Mouse (Mus musculus) spleen, adult 2 months (tissue): ENCODE measurements around the gene Fdxr. TPM values are rescaled to one million over a fixed set of nuclear protein-coding genes. Genes with fewer than 3 reads are reported as not detected.
A peak's percentile ranks its signal among the peaks of the same experiment; 100 is the strongest.

Source experiments
- DNase-seq, 2 experiments: peaks; one replicate each; pipeline versions ENCODE4 v3.0.0 to v3.0.0-alpha.2; 2012 to 2021; ENCODE audit warnings: low spot score in 2 of 2, low read depth in 1 of 2
- H3K27ac ChIP-seq: fragments of 200-500 bp; 2 replicates; pipeline ENCODE4 v1.5.1; 2012; ENCODE audit warnings: low read length, inconsistent platforms; ENCODE audit not compliant: insufficient read depth
- H3K27me3 ChIP-seq: fragments of 200-500 bp; 2 replicates; pipeline ENCODE4 v1.6.1; 2012; ENCODE audit warnings: mild to moderate bottlenecking, moderate library complexity, low read length, inconsistent platforms; ENCODE audit not compliant: control insufficient read depth, insufficient read depth
- H3K36me3 ChIP-seq: fragments of 200-500 bp; 2 replicates; pipeline ENCODE4 v1.6.1; 2012; ENCODE audit warnings: mild to moderate bottlenecking, low read length, inconsistent platforms; ENCODE audit not compliant: control insufficient read depth, insufficient read depth
- H3K4me1 ChIP-seq: fragments of 200-500 bp; 2 replicates; pipeline ENCODE4 v1.6.1; 2011; ENCODE audit warnings: inconsistent platforms; ENCODE audit not compliant: control insufficient read depth, insufficient read depth, insufficient read length
- H3K4me3 ChIP-seq: fragments of 200-500 bp; 2 replicates; pipeline ENCODE4 v1.5.1; 2011; ENCODE audit warnings: mild to moderate bottlenecking, inconsistent platforms; ENCODE audit not compliant: insufficient read depth, insufficient read length; ENCODE audit errors: extremely low read depth
- CTCF ChIP-seq: fragments of 200-500 bp; IDR thresholded peaks from 2 replicates; pipeline ENCODE4 v1.5.1; 2011; ENCODE audit warnings: mild to moderate bottlenecking, inconsistent platforms; ENCODE audit not compliant: insufficient read depth, insufficient read length, insufficient replicate concordance; ENCODE audit errors: extremely low read depth
- POLR2A ChIP-seq: fragments of 200-500 bp; IDR thresholded peaks from 2 replicates; pipeline ENCODE4 v1.6.1; 2011; ENCODE audit warnings: low read depth, low read length, inconsistent platforms
- WGBS: fragments of 180-500 bp; shearing (Covaris S2); methylation state at CpG from one replicate; pipeline ENCODE4 v1.1.7; 2018; 5-methylcytosine and 5-hydroxymethylcytosine counted together
- polyA plus RNA-seq: library from polyadenylated mRNA; depleted of rRNA; stranded (reverse); fragments of >200 nt; gene quantifications from 2 replicates; pipeline ENCODE4 v1.2.3, GENCODE M21; 2012

The Fdxr gene
- polyA plus RNA-seq, 1 experiment: 18.7 TPM

DNA sequence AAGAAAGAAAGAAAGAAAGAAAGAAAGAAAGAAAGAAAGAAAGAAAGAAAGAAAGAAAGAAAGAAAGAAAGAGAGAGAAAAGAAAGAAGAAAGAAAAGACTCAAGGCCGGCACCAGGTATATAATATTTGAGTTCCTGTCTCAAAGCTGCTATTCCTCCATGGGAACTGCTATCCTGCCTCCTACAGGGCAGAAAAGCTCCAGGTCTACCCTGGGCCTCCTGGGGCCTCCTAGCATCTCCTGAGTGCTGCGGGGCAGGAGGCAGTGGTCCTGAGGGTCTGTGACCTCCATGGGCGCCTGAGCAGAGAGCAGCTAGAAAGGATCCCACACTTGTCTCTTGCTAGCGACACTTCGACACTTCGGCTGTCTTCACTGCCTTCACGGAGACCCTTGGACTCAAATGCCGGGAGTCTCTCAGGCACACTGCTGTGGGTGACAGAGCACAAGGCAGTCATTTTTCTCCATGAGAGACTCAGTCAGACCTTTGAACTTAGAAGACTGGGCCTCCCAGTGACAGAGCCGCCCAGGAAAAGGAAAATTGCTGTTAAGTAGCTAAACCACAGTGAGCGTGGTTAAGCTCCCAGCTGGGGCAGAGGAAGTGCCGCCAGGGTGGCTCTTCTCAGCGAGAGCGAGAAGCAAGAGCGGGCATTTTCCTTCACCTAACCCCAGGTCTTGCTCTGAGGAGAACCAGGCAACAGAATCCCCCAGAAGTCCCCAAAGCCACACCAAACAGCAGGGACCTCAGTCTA is 45.5 kb downstream of the Fdxr start:
- Histone ChIP-seq H3K36me3 (peaks cover 2% of the 10 kb centered on the region; the same call in 1 of the 2 replicates), H3K27ac (peak overlapping the region; percentile 71), H3K4me1 (peaks cover 35% of the 10 kb centered on the region; the same call in 1 of the 2 replicates), H3K4me3 (no peak overlapping the region), H3K27me3 (no peaks in the 10 kb centered on the region)
- TF ChIP-seq CTCF (no peak), POLR2A (no peak)
- peak; percentile 36 to 44 for DNase-seq
- 15% methylated on average over 14 of the region's 14 CpGs for WGBS

DNA sequence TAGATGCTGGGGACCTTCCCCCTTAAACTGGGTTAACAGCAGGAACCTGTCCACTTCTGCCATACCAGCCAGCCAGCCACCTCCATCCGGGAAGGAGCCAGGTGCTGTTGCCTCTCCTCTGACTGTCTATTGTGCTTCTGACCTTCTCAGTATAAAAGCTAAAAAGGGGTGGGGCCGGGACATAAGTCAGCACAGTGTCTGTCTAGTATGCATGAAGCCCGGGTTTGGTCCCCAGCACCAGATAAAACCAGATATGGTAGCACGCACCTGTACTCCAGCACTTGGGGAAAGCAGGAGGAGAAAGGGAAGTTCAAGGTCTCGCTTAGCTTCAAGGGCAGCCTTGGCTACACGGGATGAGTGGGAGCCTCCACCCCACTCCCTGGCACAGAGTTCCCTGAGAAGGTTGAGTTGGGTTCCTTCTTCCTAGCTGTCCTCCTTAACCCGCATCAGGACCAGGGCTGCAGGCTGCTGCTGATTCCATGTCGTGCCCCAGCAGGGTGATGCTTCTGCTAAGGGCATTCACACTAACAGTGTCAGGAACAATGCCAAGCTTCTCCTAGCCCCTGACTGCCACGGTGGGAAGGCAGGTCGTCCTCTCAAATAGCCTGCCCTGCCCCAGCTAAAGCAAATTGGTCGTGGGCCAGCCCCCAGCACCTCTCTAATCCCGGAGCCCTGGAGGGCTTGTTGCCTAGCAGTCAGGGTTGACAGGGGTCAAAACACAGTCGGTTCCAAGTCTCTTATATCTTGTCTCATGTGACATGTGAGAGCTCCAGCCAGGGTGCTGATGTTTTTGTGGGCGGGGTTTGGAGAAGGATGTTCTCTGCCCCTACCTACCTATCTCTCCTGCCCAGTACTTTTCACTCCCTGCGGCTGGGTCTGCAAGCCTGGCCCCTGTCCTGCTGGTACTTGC is 47.6 kb downstream of the Fdxr start:
- Histone ChIP-seq H3K4me3 (no peak overlapping the region), H3K27ac (no peak overlapping the region), H3K27me3 (no peaks in the 10 kb centered on the region), H3K4me1 (peaks cover 41% of the 10 kb centered on the region; the same call in 1 of the 2 replicates), H3K36me3 (0 out of 2 replicates have a peak, but pooled peaks cover under 1% of the 10 kb centered on the region)
- no peak for DNase-seq
- TF ChIP-seq CTCF: no peak; the same call in 1 of the 2 replicates
- no peak for TF ChIP-seq POLR2A
- 78% methylated on average over 15 of the region's 15 CpGs for WGBS

- WGBS: 68% methylated on average over 7 of the region's 7 CpGs
- TF ChIP-seq POLR2A (no peak), CTCF (no peak)
- no peak for DNase-seq
- H3K36me3 ChIP-seq: no peaks in the 10 kb centered on the region
- H3K27me3 ChIP-seq: no peaks in the 10 kb centered on the region
- H3K4me3 ChIP-seq: no peak overlapping the region
- no peak overlapping the region for H3K27ac ChIP-seq
- H3K4me1 ChIP-seq: peaks cover 41% of the 10 kb centered on the region; the same call in 1 of the 2 replicates
These were observed 48.4 kb downstream of the Fdxr start for GRCm38 (mm10) chr11:115228430-115228829.

GRCm38 (mm10) chr11:115227640-115228039 is 49.2 kb downstream of the Fdxr start:
- DNase-seq: no peak
- Histone ChIP-seq H3K27ac (no peak overlapping the region), H3K4me3 (no peak overlapping the region), H3K27me3 (no peaks in the 10 kb centered on the region), H3K4me1 (peaks cover 36% of the 10 kb centered on the region; the same call in 1 of the 2 replicates), H3K36me3 (no peaks in the 10 kb centered on the region)
- TF ChIP-seq POLR2A (no peak), CTCF (no peak)
- 83% methylated on average over 12 of the region's 12 CpGs for WGBS

GRCm38 (mm10) chr11:115226811-115227491 is 49.9 kb downstream of the Fdxr start:
- Histone ChIP-seq H3K27ac (peak overlapping the region; percentile 70), H3K4me3 (no peak overlapping the region), H3K27me3 (no peaks in the 10 kb centered on the region), H3K4me1 (peaks cover 30% of the 10 kb centered on the region; the same call in 1 of the 2 replicates), H3K36me3 (no peaks in the 10 kb centered on the region)
- 52% methylated on average over 14 of the region's 14 CpGs for WGBS
- DNase-seq: no peak
- no peak for TF ChIP-seq CTCF
- no peak for TF ChIP-seq POLR2A

- Histone ChIP-seq H3K27me3 (no peaks in the 10 kb centered on the region), H3K36me3 (no peaks in the 10 kb centered on the region), H3K27ac (no peak overlapping the region), H3K4me3 (no peak overlapping the region), H3K4me1 (peaks cover 24% of the 10 kb centered on the region; the same call in 1 of the 2 replicates)
- DNase-seq: no peak
- TF ChIP-seq POLR2A (no peak), CTCF (no peak)
- 94% methylated on average over 6 of the region's 6 CpGs for WGBS
These were observed 51.5 kb downstream of the Fdxr start for GRCm38 (mm10) chr11:115225301-115225700.
